Mouse (Mus musculus) kidney, adult 2 months (tissue): ENCODE measurements around the gene Vrk1. TPM values are rescaled to one million over a fixed set of nuclear protein-coding genes. Genes with fewer than 3 reads are reported as not detected.

ENCODE experiments used
- DNase-seq: peaks from one replicate; pipeline ENCODE4 v3.0.0; 2021
- H3K27ac ChIP-seq: fragments of 200-500 bp; 2 replicates; pipeline ENCODE4 v1.5.1; 2012; ENCODE audit warnings: low read depth, low read length, control low read depth, inconsistent platforms; ENCODE audit not compliant: insufficient read depth
- H3K27me3 ChIP-seq: fragments of 200-500 bp; replicated peaks from 2 replicates; pipeline ENCODE4 v1.6.1; 2012; ENCODE audit warnings: mild to moderate bottlenecking, moderate library complexity, low read length, inconsistent platforms; ENCODE audit not compliant: control insufficient read depth, insufficient read depth
- H3K36me3 ChIP-seq: fragments of 200-500 bp; 2 replicates; pipeline ENCODE4 v1.6.1; 2012; ENCODE audit warnings: mild to moderate bottlenecking, moderate library complexity, low read length, inconsistent platforms; ENCODE audit not compliant: control insufficient read depth, insufficient read depth
- H3K4me1 ChIP-seq: fragments of 200-500 bp; 2 replicates; pipeline ENCODE4 v1.6.1; 2011; ENCODE audit warnings: low read length; ENCODE audit not compliant: control insufficient read depth, insufficient read depth
- H3K4me3 ChIP-seq: fragments of 200-500 bp; 2 replicates; pipeline ENCODE4 v1.5.1; 2011; ENCODE audit warnings: mild to moderate bottlenecking, low read depth, low read length, control low read depth; ENCODE audit not compliant: insufficient read depth
- CTCF ChIP-seq: fragments of 200-500 bp; conservative IDR thresholded peaks from 2 replicates; pipeline ENCODE4 v1.5.1; 2011; ENCODE audit warnings: low read depth, mild to moderate bottlenecking, control low read depth, low read length, moderate library complexity, mixed read lengths; ENCODE audit not compliant: insufficient read depth, insufficient read length
- POLR2A ChIP-seq: fragments of 200-500 bp; IDR thresholded peaks from one replicate; pipeline ENCODE4 v1.6.1; 2011; ENCODE audit warnings: low read depth, low read length, control low read depth
- WGBS: fragments of 180-500 bp; shearing (Covaris S2); methylation state at CpG from one replicate; pipeline ENCODE4 v1.1.7; 2018; 5-methylcytosine and 5-hydroxymethylcytosine counted together
- polyA plus RNA-seq: library from polyadenylated mRNA; depleted of rRNA; stranded (reverse); fragments of >200 nt; gene quantifications from 2 replicates; pipeline ENCODE4 v1.2.3, GENCODE M21; 2012

The Vrk1 gene
- polyA plus RNA-seq, 1 experiment: 4.6 TPM

DNA sequence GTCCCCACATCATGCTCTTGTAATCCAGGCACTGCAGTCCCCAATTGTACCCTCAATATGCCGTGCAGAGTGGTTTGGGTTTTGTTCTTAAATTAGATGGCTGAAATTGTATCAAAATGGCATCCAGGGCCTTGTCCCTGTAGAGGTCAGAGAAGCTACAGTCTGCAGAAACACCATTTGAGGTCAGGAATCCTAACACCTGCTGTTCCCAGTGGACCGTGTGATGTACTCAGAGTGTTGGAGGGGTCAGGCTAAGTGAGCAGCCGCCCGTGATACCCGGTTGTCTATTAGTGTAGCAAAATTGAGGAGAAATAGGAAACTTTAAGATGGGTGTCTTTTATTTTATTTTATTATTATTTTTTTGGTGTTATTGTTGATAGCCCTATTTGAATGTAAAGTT, 70.5 kb downstream of the Vrk1 start:
- DNase-seq: no peak
- H3K27ac ChIP-seq: no peak overlapping the region
- 46% methylated on average over 5 of the region's 5 CpGs for WGBS
- H3K4me1 ChIP-seq: peaks cover 2% of the 10 kb centered on the region; the same call in 1 of the 2 replicates
- no peak overlapping the region for H3K4me3 ChIP-seq
- no peaks in the 10 kb centered on the region for H3K27me3 ChIP-seq
- TF ChIP-seq POLR2A: no peak
- TF ChIP-seq CTCF: no peak
- no peaks in the 10 kb centered on the region for H3K36me3 ChIP-seq

DNA sequence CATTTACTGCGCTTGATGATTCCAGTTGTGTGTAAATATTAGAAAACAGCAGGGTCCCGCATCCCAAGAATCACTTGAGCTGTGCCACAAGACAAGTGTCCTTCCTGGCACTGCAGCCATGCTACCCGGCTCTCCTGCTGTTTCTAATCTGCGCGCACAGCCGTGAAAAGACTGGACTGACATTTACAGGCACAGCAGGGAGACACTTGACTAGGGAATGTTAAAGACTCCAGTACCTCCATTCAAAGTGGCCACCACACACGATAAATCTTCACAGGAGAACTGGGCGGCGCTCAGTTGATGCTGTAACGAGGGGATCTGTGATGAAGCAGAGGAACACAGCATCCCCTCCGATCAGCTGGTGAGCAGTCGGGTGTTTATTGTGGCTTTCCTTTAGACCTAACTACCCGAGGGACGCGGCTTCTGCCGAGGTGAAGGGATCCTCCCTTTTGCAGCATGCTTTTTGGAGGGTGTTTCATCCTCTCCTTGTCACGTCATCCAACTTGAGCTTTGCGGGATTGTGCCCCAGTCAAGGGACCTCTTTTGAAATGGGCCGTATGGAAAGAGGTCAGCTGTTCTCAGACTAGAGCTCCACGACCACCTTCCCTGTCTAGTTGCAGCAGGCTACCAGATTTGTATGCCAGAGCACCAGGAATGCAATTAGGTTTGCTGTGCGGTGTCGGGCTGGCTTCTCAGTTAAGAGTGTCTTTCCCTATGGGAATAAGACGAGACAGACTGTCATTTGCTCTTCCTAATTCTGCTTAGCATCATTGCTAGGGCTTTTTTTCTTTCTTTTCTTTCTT, 71.1 kb downstream of the Vrk1 start:
- Histone ChIP-seq H3K4me1 (no peaks in the 10 kb centered on the region), H3K27ac (no peak overlapping the region), H3K36me3 (no peaks in the 10 kb centered on the region), H3K27me3 (no peaks in the 10 kb centered on the region), H3K4me3 (no peak overlapping the region)
- no peak for DNase-seq
- 39% methylated on average over 23 of the region's 23 CpGs for WGBS
- TF ChIP-seq CTCF (no peak), POLR2A (no peak)

DNA sequence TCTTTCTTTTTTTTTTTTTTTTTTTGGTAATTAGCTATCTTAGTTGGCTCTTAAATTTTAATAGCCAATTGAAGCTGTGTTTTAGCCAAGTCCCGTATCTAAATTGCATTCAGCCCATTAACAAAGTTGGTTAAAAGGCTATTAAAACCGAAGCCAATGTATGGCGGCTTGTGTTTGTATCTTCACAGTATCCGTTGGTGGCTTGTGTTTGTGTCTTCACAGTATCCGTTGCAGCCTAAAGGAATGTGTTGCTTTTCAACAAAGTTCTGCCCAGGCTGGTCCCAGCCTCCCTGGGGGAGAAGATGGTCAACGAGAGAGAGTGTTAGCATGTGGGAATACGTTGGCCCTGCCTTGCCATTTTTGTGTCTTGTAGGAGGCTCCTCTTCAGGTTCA, 71.7 kb downstream of the Vrk1 start:
- Histone ChIP-seq H3K27me3 (no peaks in the 10 kb centered on the region), H3K4me3 (no peak overlapping the region), H3K36me3 (no peaks in the 10 kb centered on the region), H3K27ac (no peak overlapping the region), H3K4me1 (no peaks in the 10 kb centered on the region)
- TF ChIP-seq POLR2A (no peak), CTCF (no peak)
- no peak for DNase-seq
- WGBS: 86% methylated on average over 7 of the region's 7 CpGs

DNA sequence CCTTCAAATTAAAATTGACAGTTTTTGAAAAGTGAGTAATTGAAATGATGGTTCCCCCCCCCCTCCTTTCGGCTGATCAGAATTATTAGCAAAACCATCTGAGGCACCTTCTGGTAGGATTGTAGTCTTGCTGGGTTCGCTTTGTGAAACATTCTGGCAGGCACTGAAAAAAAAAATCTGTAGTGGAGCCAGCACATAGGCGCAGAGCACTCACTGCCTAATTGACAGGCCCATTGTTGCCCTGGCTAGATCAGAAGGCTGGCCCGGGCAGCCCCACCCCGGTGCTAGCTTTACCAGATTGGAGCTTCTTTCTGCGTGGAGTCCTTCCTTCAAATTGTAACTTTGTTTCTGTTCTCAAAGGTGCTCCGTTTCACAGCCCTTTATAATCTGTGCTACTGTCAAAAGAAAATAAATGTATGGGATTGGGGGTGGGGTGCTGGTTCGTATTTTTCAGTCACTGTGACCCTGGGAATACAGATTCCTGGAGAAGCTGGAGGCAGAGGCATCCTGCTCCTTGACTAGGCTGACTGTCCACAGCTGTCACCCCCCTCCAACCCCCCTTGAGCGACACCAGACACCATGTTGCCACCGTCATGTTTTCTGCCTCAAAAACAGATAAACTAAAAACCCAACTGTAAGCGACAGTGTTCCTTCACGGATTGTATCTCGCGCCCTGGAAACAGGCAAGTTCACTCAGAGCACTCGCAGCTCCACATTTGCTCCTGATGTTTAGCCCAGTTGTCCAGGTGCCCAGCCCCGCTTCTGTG, 72.3 kb downstream of the Vrk1 start:
- 62% methylated on average over 16 of the region's 16 CpGs for WGBS
- Histone ChIP-seq H3K4me1 (no peaks in the 10 kb centered on the region), H3K27me3 (no peaks in the 10 kb centered on the region), H3K4me3 (no peak overlapping the region), H3K36me3 (no peaks in the 10 kb centered on the region), H3K27ac (no peak overlapping the region)
- no peak for DNase-seq
- no peak for TF ChIP-seq POLR2A
- no peak for TF ChIP-seq CTCF

DNA sequence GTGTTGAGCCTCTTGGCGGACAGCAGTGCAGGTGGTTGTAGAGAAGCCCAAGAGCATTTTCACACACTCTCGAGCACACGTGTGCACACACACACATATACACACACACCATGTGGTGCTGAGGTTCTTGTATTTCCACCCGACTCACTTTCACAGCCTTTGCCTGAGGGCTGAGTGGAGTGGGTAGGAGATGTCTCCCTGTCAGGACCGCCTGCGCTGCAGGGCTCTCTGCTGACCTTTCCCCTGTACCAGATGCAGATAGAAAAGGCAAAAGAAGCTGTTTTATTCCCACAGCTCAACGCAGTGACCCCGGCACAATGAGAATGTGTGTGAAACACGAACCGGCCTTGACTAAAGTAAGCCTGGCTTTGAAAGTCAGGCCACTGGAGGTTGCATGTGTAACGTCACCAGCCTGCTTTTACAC, 72.9 kb downstream of the Vrk1 start:
- 61% methylated on average over 11 of the region's 11 CpGs for WGBS
- Histone ChIP-seq H3K27ac (no peak overlapping the region), H3K4me1 (no peaks in the 10 kb centered on the region), H3K36me3 (no peaks in the 10 kb centered on the region), H3K4me3 (no peak overlapping the region), H3K27me3 (no peaks in the 10 kb centered on the region)
- no peak for DNase-seq
- TF ChIP-seq CTCF (no peak), POLR2A (no peak)

DNA sequence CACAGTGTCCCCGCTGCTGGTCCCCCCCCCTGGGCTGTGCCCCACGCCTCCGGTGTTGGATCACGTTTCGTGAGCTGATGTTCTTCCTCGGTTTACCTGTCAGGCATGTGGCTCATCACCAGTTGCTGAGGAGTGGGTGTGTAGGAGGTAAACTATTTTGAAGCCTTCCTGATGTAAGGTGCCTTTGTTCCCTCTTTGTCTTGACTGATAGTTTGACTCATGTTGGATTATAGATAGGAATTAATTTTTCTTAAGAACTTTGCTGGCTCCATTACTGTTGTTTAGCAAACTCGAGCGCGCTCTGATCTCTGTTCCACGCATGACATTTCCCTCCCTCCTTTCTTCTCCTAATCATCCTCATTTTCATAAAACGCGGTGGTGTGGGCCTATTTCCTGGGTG, 74.1 kb downstream of the Vrk1 start:
- DNase-seq: no peak
- no peaks in the 10 kb centered on the region for H3K27me3 ChIP-seq
- no peaks in the 10 kb centered on the region for H3K36me3 ChIP-seq
- no peak for TF ChIP-seq CTCF
- no peak for TF ChIP-seq POLR2A
- no peaks in the 10 kb centered on the region for H3K4me1 ChIP-seq
- H3K4me3 ChIP-seq: no peak overlapping the region
- 80% methylated on average over 12 of the region's 12 CpGs for WGBS
- no peak overlapping the region for H3K27ac ChIP-seq

DNA sequence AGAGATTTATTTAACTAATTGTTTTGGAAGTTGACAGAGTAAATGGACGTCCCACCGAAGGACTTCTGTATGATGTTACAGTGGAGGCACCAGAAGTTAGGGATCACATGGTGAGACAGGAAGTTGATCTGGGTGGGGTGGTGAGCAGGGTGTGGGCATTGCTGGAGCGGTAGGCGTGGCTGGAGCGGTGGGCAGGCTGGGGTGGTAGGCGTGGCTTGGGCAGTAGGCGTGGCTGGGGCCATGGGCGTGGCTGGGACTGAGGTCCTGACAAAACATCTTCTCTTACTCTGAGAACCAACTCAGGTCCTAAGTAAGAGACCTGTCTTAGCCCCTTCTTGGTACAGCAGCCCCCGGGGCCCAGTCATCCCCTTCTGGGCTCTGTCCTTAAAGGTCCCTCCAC, 84.8 kb downstream of the Vrk1 start:
- WGBS: 95% methylated on average over 9 of the region's 9 CpGs

More for the DNA sequence above, 84.8 kb downstream of the Vrk1 start:
- Histone ChIP-seq H3K4me1 (no peaks in the 10 kb centered on the region), H3K27me3 (no peaks in the 10 kb centered on the region), H3K4me3 (no peak overlapping the region), H3K36me3 (no peaks in the 10 kb centered on the region), H3K27ac (no peak overlapping the region)
- DNase-seq: no peak
- TF ChIP-seq POLR2A (no peak), CTCF (no peak)
